Mouse (Mus musculus): ENCODE results near the gene Acad11. TPM values are rescaled to one million over a fixed set of nuclear protein-coding genes. Genes with fewer than 3 reads are reported as not detected.

Gene Acad11
- polyA plus RNA-seq, 1 experiment from 2014 or later, result 6.2 TPM

GRCm38 (mm10) chr9:104123622-104124021 is 60.4 kb downstream of the Acad11 start:
- 25% methylated on average over 5 of the region's 5 CpGs for WGBS
- Histone ChIP-seq H3K36me3 (no peaks in the 10 kb centered on the region), H3K9ac (replicated peaks) (no peak overlapping the region), H3K27me3 (no peaks in the 10 kb centered on the region), H3K4me3 (no peak overlapping the region), H3K27ac (replicated peaks) (0 out of 2 replicates have a peak overlapping the region, but pooled peaks have one; percentile 29), H3K4me1 (peaks cover 23% of the 10 kb centered on the region), H3K4me2 (replicated peaks) (no peak overlapping the region), H3K9me3 (no peaks in the 10 kb centered on the region)
- no peak for ATAC-seq (replicated peaks)

- peak within 1 kb of the TSS; percentile 57; the same call in 1 of the 2 replicates for H3K27ac ChIP-seq (replicated peaks)
- no peak for ATAC-seq (replicated peaks)
- no peaks in the 10 kb centered on the region for H3K9me3 ChIP-seq
- H3K36me3 ChIP-seq, result no peaks in the 10 kb centered on the region
- no peak within 1 kb of the TSS for H3K4me3 ChIP-seq
- 75% methylated on average over 3 of the region's 3 CpGs for WGBS
- no peaks in the 10 kb centered on the region for H3K27me3 ChIP-seq
- H3K4me1 ChIP-seq, result peaks cover 23% of the 10 kb centered on the region
- no peak within 1 kb of the TSS for H3K9ac ChIP-seq (replicated peaks)
- no peak within 1 kb of the TSS for H3K4me2 ChIP-seq (replicated peaks)
Observed at GRCm38 (mm10) chr9:104126833-104127232, 63.7 kb downstream of the Acad11 start, which contains the start of gene Ackr4. Ackr4 (minus strand) TSS chr9:104126933.

GRCm38 (mm10) chr9:104128110-104128509 is 64.9 kb downstream of the Acad11 start:
- Histone ChIP-seq H3K9me3 (no peaks in the 10 kb centered on the region), H3K36me3 (no peaks in the 10 kb centered on the region), H3K4me3 (no peak overlapping the region), H3K27me3 (no peaks in the 10 kb centered on the region), H3K4me1 (peaks cover 22% of the 10 kb centered on the region), H3K4me2 (replicated peaks) (no peak overlapping the region), H3K9ac (replicated peaks) (no peak overlapping the region), H3K27ac (replicated peaks) (peak overlapping the region; percentile 57; the same call in 1 of the 2 replicates)
- no peak for ATAC-seq (replicated peaks)
- WGBS, result 15% methylated on average over 2 of the region's 2 CpGs

DNA sequence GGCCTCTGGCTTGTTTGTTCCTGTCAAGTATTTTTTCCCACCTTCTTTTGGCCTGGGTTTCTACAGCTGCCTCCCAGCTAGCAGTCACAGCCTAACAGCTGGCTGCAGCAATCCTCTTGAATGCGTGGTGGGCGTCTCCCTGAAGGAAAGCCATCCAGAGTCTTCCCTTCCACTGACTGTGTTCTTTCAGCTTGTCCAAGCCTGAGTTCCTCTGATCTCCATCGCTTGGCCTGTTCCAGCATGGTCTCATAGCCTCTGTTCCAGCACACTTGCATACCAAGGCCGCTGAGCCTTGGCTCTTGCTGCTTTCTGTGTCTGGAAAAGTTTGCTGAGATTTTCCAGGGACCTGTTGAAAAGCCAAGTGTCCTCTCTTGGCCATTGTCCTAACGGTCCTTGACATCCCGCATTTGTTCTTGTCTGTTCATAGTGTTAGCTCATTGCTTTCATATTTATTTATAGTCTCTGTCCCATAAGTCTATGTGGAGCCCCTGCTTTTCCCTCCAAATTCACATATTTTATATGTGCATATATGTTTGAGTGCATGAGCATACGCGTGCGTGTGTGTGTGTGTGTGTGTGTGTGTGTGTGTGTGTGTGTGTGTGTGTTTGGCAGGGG is 67.1 kb downstream of the Acad11 start:
- no peaks in the 10 kb centered on the region for H3K27me3 ChIP-seq
- WGBS, result 92% methylated on average over 9 of the region's 9 CpGs
- no peak overlapping the region for H3K4me2 ChIP-seq (replicated peaks)
- H3K36me3 ChIP-seq, result no peaks in the 10 kb centered on the region
- H3K27ac ChIP-seq (replicated peaks), result no peak overlapping the region
- no peak for ATAC-seq (replicated peaks)
- no peak overlapping the region for H3K9ac ChIP-seq (replicated peaks)
- H3K4me3 ChIP-seq, result no peak overlapping the region
- H3K9me3 ChIP-seq, result no peaks in the 10 kb centered on the region
- H3K4me1 ChIP-seq, result peaks cover 9% of the 10 kb centered on the region

- no peaks in the 10 kb centered on the region for H3K9me3 ChIP-seq
- no peak overlapping the region for H3K4me2 ChIP-seq (replicated peaks)
- no peaks in the 10 kb centered on the region for H3K4me1 ChIP-seq
- H3K9ac ChIP-seq (replicated peaks), result no peak overlapping the region
- H3K27me3 ChIP-seq, result no peaks in the 10 kb centered on the region
- no peak overlapping the region for H3K4me3 ChIP-seq
- ATAC-seq (replicated peaks), result no peak
- H3K27ac ChIP-seq (replicated peaks), result no peak overlapping the region
- no peaks in the 10 kb centered on the region for H3K36me3 ChIP-seq
- WGBS, result 88% methylated on average over 6 of the region's 6 CpGs
Observed at GRCm38 (mm10) chr9:104140351-104140750, 77.2 kb downstream of the Acad11 start.

- H3K9me3 ChIP-seq, result no peaks in the 10 kb centered on the region
- H3K27ac ChIP-seq (replicated peaks), result no peak overlapping the region
- H3K4me3 ChIP-seq, result no peak overlapping the region
- no peak overlapping the region for H3K9ac ChIP-seq (replicated peaks)
- WGBS, result 87% methylated on average over 14 of the region's 14 CpGs
- H3K36me3 ChIP-seq, result no peaks in the 10 kb centered on the region
- ATAC-seq (replicated peaks), result no peak
- no peak overlapping the region for H3K4me2 ChIP-seq (replicated peaks)
- no peaks in the 10 kb centered on the region for H3K27me3 ChIP-seq
- no peaks in the 10 kb centered on the region for H3K4me1 ChIP-seq
Observed at GRCm38 (mm10) chr9:104142805-104143204, 79.6 kb downstream of the Acad11 start.

- WGBS, result 81% methylated on average over 8 of the region's 8 CpGs
- ATAC-seq (replicated peaks), result no peak
Observed at GRCm38 (mm10) chr9:104144314-104144996, 81.3 kb downstream of the Acad11 start.

GRCm38 (mm10) chr9:104146683-104147082 is 83.5 kb downstream of the Acad11 start:
- Histone ChIP-seq H3K9ac (replicated peaks) (no peak overlapping the region), H3K27me3 (no peaks in the 10 kb centered on the region), H3K27ac (replicated peaks) (no peak overlapping the region), H3K4me3 (no peak overlapping the region), H3K4me2 (replicated peaks) (no peak overlapping the region), H3K36me3 (peaks cover 16% of the 10 kb centered on the region), H3K4me1 (no peaks in the 10 kb centered on the region), H3K9me3 (no peaks in the 10 kb centered on the region)
- no peak for ATAC-seq (replicated peaks)
- 89% methylated on average over 7 of the region's 7 CpGs for WGBS

More at GRCm38 (mm10) chr9:104144314-104144996, 81.3 kb downstream of the Acad11 start:
- no peaks in the 10 kb centered on the region for H3K36me3 ChIP-seq
- H3K9me3 ChIP-seq, result no peaks in the 10 kb centered on the region
- no peak overlapping the region for H3K4me2 ChIP-seq (replicated peaks)
- H3K27me3 ChIP-seq, result no peaks in the 10 kb centered on the region
- no peak overlapping the region for H3K27ac ChIP-seq (replicated peaks)
- H3K9ac ChIP-seq (replicated peaks), result no peak overlapping the region
- no peaks in the 10 kb centered on the region for H3K4me1 ChIP-seq
- H3K4me3 ChIP-seq, result no peak overlapping the region

- H3K27me3 ChIP-seq, result no peaks in the 10 kb centered on the region
- H3K4me1 ChIP-seq, result no peaks in the 10 kb centered on the region
- peaks cover 38% of the 10 kb centered on the region for H3K36me3 ChIP-seq
- H3K9me3 ChIP-seq, result no peaks in the 10 kb centered on the region
- ATAC-seq (replicated peaks), result no peak
- no peak overlapping the region for H3K27ac ChIP-seq (replicated peaks)
- 94% methylated on average over 7 of the region's 7 CpGs for WGBS
- H3K9ac ChIP-seq (replicated peaks), result no peak overlapping the region
- H3K4me3 ChIP-seq, result no peak overlapping the region
- no peak overlapping the region for H3K4me2 ChIP-seq (replicated peaks)
Observed at GRCm38 (mm10) chr9:104148969-104149368, 85.8 kb downstream of the Acad11 start.

GRCm38 (mm10) chr9:104152121-104152520 is 88.9 kb downstream of the Acad11 start:
- H3K4me1 ChIP-seq, result no peaks in the 10 kb centered on the region
- no peaks in the 10 kb centered on the region for H3K9me3 ChIP-seq
- no peaks in the 10 kb centered on the region for H3K27me3 ChIP-seq
- 95% methylated on average over 7 of the region's 7 CpGs for WGBS
- no peak overlapping the region for H3K9ac ChIP-seq (replicated peaks)
- no peak overlapping the region for H3K27ac ChIP-seq (replicated peaks)
- H3K4me2 ChIP-seq (replicated peaks), result no peak overlapping the region
- ATAC-seq (replicated peaks), result no peak
- H3K36me3 ChIP-seq, result peaks cover 70% of the 10 kb centered on the region
- no peak overlapping the region for H3K4me3 ChIP-seq

- no peak for ATAC-seq (replicated peaks)
- no peak overlapping the region for H3K9ac ChIP-seq (replicated peaks)
- WGBS, result 96% methylated on average over 14 of the region's 14 CpGs
- no peak overlapping the region for H3K27ac ChIP-seq (replicated peaks)
- H3K9me3 ChIP-seq, result no peaks in the 10 kb centered on the region
- H3K4me1 ChIP-seq, result no peaks in the 10 kb centered on the region
- no peak overlapping the region for H3K4me3 ChIP-seq
- H3K4me2 ChIP-seq (replicated peaks), result no peak overlapping the region
- H3K36me3 ChIP-seq, result peaks cover 98% of the 10 kb centered on the region
- no peaks in the 10 kb centered on the region for H3K27me3 ChIP-seq
Observed at GRCm38 (mm10) chr9:104155100-104155715, 92.0 kb downstream of the Acad11 start.

DNA sequence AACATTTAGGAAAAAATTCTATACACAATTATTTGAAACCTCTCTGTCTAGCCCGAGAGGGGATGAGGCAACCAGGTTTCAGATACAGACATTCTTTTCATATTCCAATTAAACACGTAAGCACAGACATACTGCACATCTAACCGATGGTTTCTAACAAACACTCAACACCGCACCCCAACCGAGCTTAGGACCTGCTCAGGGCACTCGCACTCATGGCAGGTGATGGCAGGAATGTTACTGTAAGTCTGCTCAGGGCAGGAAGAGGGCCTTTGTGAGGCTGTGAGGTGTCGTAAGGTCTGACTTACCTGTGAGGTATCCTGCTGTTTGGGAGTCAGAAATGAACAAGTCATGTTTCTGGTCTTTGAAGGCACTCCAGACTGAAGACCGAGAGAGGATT is 93.3 kb downstream of the Acad11 start:
- Histone ChIP-seq H3K4me2 (replicated peaks) (no peak overlapping the region), H3K27ac (replicated peaks) (no peak overlapping the region), H3K4me3 (no peak overlapping the region), H3K9me3 (no peaks in the 10 kb centered on the region), H3K9ac (replicated peaks) (no peak overlapping the region), H3K27me3 (no peaks in the 10 kb centered on the region), H3K36me3 (peaks cover 97% of the 10 kb centered on the region), H3K4me1 (no peaks in the 10 kb centered on the region)
- ATAC-seq (replicated peaks), result no peak
- 96% methylated on average over 8 of the region's 8 CpGs for WGBS
